Mouse (Mus musculus) CH12.LX (cell line): ENCODE data around the gene Anapc16. TPM values are rescaled to one million over a fixed set of nuclear protein-coding genes. Genes with fewer than 3 reads are reported as not detected.

Experiments used
- DNase-seq: peaks from one replicate; pipeline ENCODE4 v3.0.0-alpha.2; 2013; ENCODE audit errors: extremely low read depth
- H3K27ac ChIP-seq: 2 replicates; pipeline ENCODE4 v1.5.1; 2012; ENCODE audit warnings: low read depth, mild to moderate bottlenecking, control low read depth, moderate library complexity; ENCODE audit not compliant: insufficient read depth
- H3K27me3 ChIP-seq: replicated peaks from 2 replicates; pipeline ENCODE3; 2012; ENCODE audit warnings: inconsistent platforms
- H3K36me3 ChIP-seq, 2 experiments: replicated peaks in 1 of 2; 2 replicates each; pipeline versions ENCODE3 to v1.6.1; 2012; ENCODE audit warnings: inconsistent platforms in 1 of 2, low read length in 1 of 2, mild to moderate bottlenecking in 1 of 2, mixed read lengths in 1 of 2, moderate library complexity in 1 of 2; ENCODE audit not compliant: control insufficient read depth in 1 of 2, insufficient read depth in 1 of 2
- H3K4me1 ChIP-seq, 2 experiments: 2 replicates each; pipeline ENCODE4 v1.6.1; 2012; ENCODE audit warnings: inconsistent platforms in 1 of 2, moderate library complexity in 1 of 2; ENCODE audit not compliant: insufficient read depth in 2 of 2, control insufficient read depth in 1 of 2
- H3K4me2 ChIP-seq: 2 replicates; pipeline ENCODE4 v1.6.1; 2012; ENCODE audit warnings: low read depth, mild to moderate bottlenecking, control low read depth; ENCODE audit not compliant: poor library complexity, insufficient read depth, severe bottlenecking
- H3K4me3 ChIP-seq, 3 experiments: fragments of 150-350 bp in 1 of 3; sonication (generic) in 1 of 3; replicated peaks in 1 of 3; 2 replicates each; pipeline versions ENCODE3 to v1.5.1; 2011 to 2012; ENCODE audit warnings: low read depth in 2 of 3, low read length in 2 of 3, mild to moderate bottlenecking in 2 of 3, moderate library complexity in 2 of 3, control low read depth in 1 of 3, improper control_type of control experiment in 1 of 3, inconsistent platforms in 1 of 3, mixed read lengths in 1 of 3; ENCODE audit not compliant: poor library complexity in 1 of 3
- H3K79me2 ChIP-seq: replicated peaks from 2 replicates; pipeline ENCODE4 v1.6.1; 2012; ENCODE audit warnings: mild to moderate bottlenecking, moderate library complexity; ENCODE audit not compliant: control insufficient read depth, poor library complexity, insufficient read depth, severe bottlenecking; ENCODE audit errors: extremely low read depth
- H3K9ac ChIP-seq: 2 replicates; pipeline ENCODE4 v1.6.1; 2012; ENCODE audit warnings: low read depth, mild to moderate bottlenecking, control low read depth, moderate library complexity; ENCODE audit not compliant: insufficient read depth
- H3K9me3 ChIP-seq: replicated peaks from 2 replicates; pipeline ENCODE3; 2012; ENCODE audit warnings: low read length, inconsistent platforms, mixed read lengths
- ETS1 ChIP-seq: conservative IDR thresholded peaks from 2 replicates; pipeline ENCODE4 v1.6.1; 2012; ENCODE audit warnings: low read depth, mild to moderate bottlenecking, inconsistent platforms, low read length, improper control_type of control experiment, moderate library complexity
- POLR2A ChIP-seq: IDR thresholded peaks from 2 replicates; pipeline ENCODE4 v1.6.1; 2011; ENCODE audit warnings: low read depth, mild to moderate bottlenecking, improper control_type of control experiment, low read length
- POLR2AphosphoS2 ChIP-seq: IDR thresholded peaks from 2 replicates; pipeline ENCODE4 v1.6.1; 2011; ENCODE audit warnings: low read depth, low read length, improper control_type of control experiment
- SMC3 ChIP-seq: IDR thresholded peaks from 2 replicates; pipeline ENCODE4 v1.6.1; 2011; ENCODE audit warnings: low read depth, low read length, improper control_type of control experiment
- UBTF ChIP-seq: IDR thresholded peaks from 2 replicates; pipeline ENCODE4 v1.6.1; 2012; ENCODE audit warnings: low read depth, mild to moderate bottlenecking, inconsistent platforms, low read length, improper control_type of control experiment, moderate library complexity
- USF2 ChIP-seq: conservative IDR thresholded peaks from 2 replicates; pipeline ENCODE4 v1.6.1; 2011; ENCODE audit warnings: low read depth, low read length, improper control_type of control experiment
- ZKSCAN1 ChIP-seq: IDR thresholded peaks from 2 replicates; pipeline ENCODE4 v1.6.1; 2012; ENCODE audit warnings: low read depth, inconsistent platforms, low read length, improper control_type of control experiment, borderline replicate concordance
- ZNF384 ChIP-seq: IDR thresholded peaks from 2 replicates; pipeline ENCODE4 v1.6.1; 2012; ENCODE audit warnings: low read depth, low read length, improper control_type of control experiment, inconsistent platforms
- dilution Hi-C: fragments of 300-500 bp; cut with MboI; formaldehyde crosslinking; loops from 2 replicates; pipeline ENCODE4 v1.14.3; 2020; ENCODE audit warnings: low sequenced_read_pairs; ENCODE audit not compliant: extremely low pct_unique_long_range_greater_than_20kb, extremely low pct_ligation_motif_present
- in situ Hi-C: fragments of 300-500 bp; cut with MboI; formaldehyde crosslinking; loops from 3 replicates; pipeline ENCODE4 v1.14.3; 2019; ENCODE audit warnings: low sequenced_read_pairs, low pct_ligation_motif_present, low pct_unique_long_range_greater_than_20kb, mixed read lengths
- polyA plus RNA-seq: library from polyadenylated mRNA; unstranded; fragments of >175 nt; gene quantifications from 2 replicates; pipeline ENCODE4 v1.2.1, GENCODE M21; 2012; ENCODE audit warnings: low read depth; ENCODE audit not compliant: insufficient read length
- total RNA-seq, 2 experiments: library from RNA; depleted of rRNA; stranded (reverse); fragments of 300-350 nt in 1 of 2; fragments of >200 nt in 1 of 2; gene quantifications; 2 replicates each; pipeline ENCODE4 v1.2.3; 2012 to 2014

Gene Anapc16
- total and polyA plus RNA-seq, 3 experiments, result 43.9 to 67.6 (median 64.9) TPM

- no peaks in the 10 kb centered on the region for H3K27me3 ChIP-seq
- in situ Hi-C loops, result loop anchor here (5.0 kb wide), 1 partner anchor 93 kb away; no protein-coding TSS in a partner anchor
- DNase-seq, result no peak
- H3K27ac ChIP-seq, result no peak overlapping the region
- dilution Hi-C loops, result no loop called here
- H3K9me3 ChIP-seq, result no peaks in the 10 kb centered on the region
- no peaks in the 10 kb centered on the region for H3K79me2 ChIP-seq
- peaks cover 68 to 89% of the 10 kb centered on the region in 2 experiments for H3K36me3 ChIP-seq
- H3K4me3 ChIP-seq, result no peak overlapping the region
- H3K9ac ChIP-seq, result no peak overlapping the region
- H3K4me2 ChIP-seq, result no peak overlapping the region
- no peak for TF ChIP-seq UBTF
- TF ChIP-seq ZKSCAN1, result no peak
- no peak for TF ChIP-seq SMC3
- TF ChIP-seq ETS1, result no peak
- TF ChIP-seq, all 38 proteins: peak for 0
- peaks cover 0 to 9% of the 10 kb centered on the region in 2 experiments; a peak in 2 of 4 replicates for H3K4me1 ChIP-seq
Measured at GRCm38 (mm10) chr10:59990393-59990792, 12.5 kb downstream of the Anapc16 start.

GRCm38 (mm10) chr10:59988036-59988435, 14.9 kb downstream of the Anapc16 start:
- dilution Hi-C loops, result no loop called here
- in situ Hi-C loops, result no loop called here
- Histone ChIP-seq H3K4me1 (peaks cover 5 to 25% of the 10 kb centered on the region in 2 experiments; a peak in 3 of 4 replicates), H3K27me3 (no peaks in the 10 kb centered on the region), H3K4me2 (no peak overlapping the region), H3K36me3 (peaks cover 53 to 82% of the 10 kb centered on the region in 2 experiments), H3K9ac (no peak overlapping the region), H3K4me3 (no peak overlapping the region), H3K9me3 (no peaks in the 10 kb centered on the region), H3K79me2 (no peaks in the 10 kb centered on the region), H3K27ac (no peak overlapping the region)
- TF ChIP-seq ZNF384, result no peak
- TF ChIP-seq POLR2A, result no peak
- TF ChIP-seq USF2, result no peak
- no peak for DNase-seq

- H3K9me3 ChIP-seq, result no peaks in the 10 kb centered on the region
- H3K36me3 ChIP-seq, result peaks cover 11 to 29% of the 10 kb centered on the region in 2 experiments
- no peaks in the 10 kb centered on the region for H3K27me3 ChIP-seq
- dilution Hi-C loops, result no loop called here
- H3K4me2 ChIP-seq, result no peak overlapping the region
- TF ChIP-seq POLR2AphosphoS2 (0 out of 2 replicates have a peak, but pooled peaks have one; percentile 38), ZKSCAN1 (no peak)
- no peak overlapping the region for H3K9ac ChIP-seq
- DNase-seq, result no peak
- no peaks in the 10 kb centered on the region for H3K79me2 ChIP-seq
- no peak overlapping the region for H3K4me3 ChIP-seq
- peak overlapping the region; percentile 37; the same call in 1 of the 2 replicates for H3K27ac ChIP-seq
- peaks cover 31 to 80% of the 10 kb centered on the region in 2 experiments for H3K4me1 ChIP-seq
- in situ Hi-C loops, result loop anchor here (5.0 kb wide), 1 partner anchor 35 kb away; no protein-coding TSS in a partner anchor
Measured at GRCm38 (mm10) chr10:59982379-59982873, 20.5 kb downstream of the Anapc16 start.
